Mouse (Mus musculus) intestine, embryonic 14.5 days (tissue): ENCODE measurements around the gene Kcnrg. TPM values are rescaled to one million over a fixed set of nuclear protein-coding genes. Genes with fewer than 3 reads are reported as not detected.
A peak's percentile ranks its signal among the peaks of the same experiment; 100 is the strongest.
"Not testable (repeated sequence)": the region's sequence is repeated elsewhere in the genome, so short reads cannot be mapped to it uniquely, and the experiment has no call there.

Source experiments
- ATAC-seq: fragments of 200-750 bp; cut with Nextera tagmentation; replicated peaks from 2 replicates; pipeline ENCODE4 v1.8.0; 2017; ENCODE audit warnings: low read depth, moderate number of reproducible peaks, moderate TSS enrichment, moderate library complexity; ENCODE audit not compliant: low FRiP score, low TSS enrichment
- DNase-seq: peaks from one replicate; pipeline ENCODE4 v3.0.0-alpha.2; 2018; ENCODE audit warnings: low spot score
- H3K27ac ChIP-seq: fragments of 300-500 bp; sonication (generic); 2 replicates; pipeline ENCODE4 v1.5.1; 2014; ENCODE audit warnings: low read depth, mild to moderate bottlenecking, control low read depth
- H3K27me3 ChIP-seq: fragments of 300-500 bp; sonication (generic); replicated peaks from 2 replicates; pipeline ENCODE4 v1.6.1; 2014; ENCODE audit warnings: low read length, control low read depth; ENCODE audit not compliant: control insufficient read depth, insufficient read depth
- H3K36me3 ChIP-seq: fragments of 300-500 bp; sonication (generic); 2 replicates; pipeline ENCODE4 v1.6.1; 2014; ENCODE audit warnings: low read length, control low read depth; ENCODE audit not compliant: control insufficient read depth, insufficient read depth
- H3K4me1 ChIP-seq: fragments of 300-500 bp; sonication (generic); replicated peaks from 2 replicates; pipeline ENCODE4 v1.6.1; 2014; ENCODE audit warnings: low read length, control low read depth, mixed read lengths; ENCODE audit not compliant: control insufficient read depth, insufficient read depth
- H3K4me2 ChIP-seq: fragments of 300-500 bp; sonication (generic); 2 replicates; pipeline ENCODE4 v1.6.1; 2014; ENCODE audit warnings: low read length
- H3K4me3 ChIP-seq: fragments of 300-500 bp; sonication (generic); 2 replicates; pipeline ENCODE4 v1.5.1; 2014; ENCODE audit warnings: low read depth, low read length, control low read depth, mixed read lengths
- H3K9ac ChIP-seq: fragments of 300-500 bp; sonication (generic); 2 replicates; pipeline ENCODE4 v1.6.1; 2014; ENCODE audit warnings: mild to moderate bottlenecking, low read length
- H3K9me3 ChIP-seq: fragments of 300-500 bp; sonication (generic); 2 replicates; pipeline ENCODE4 v1.6.1; 2016; ENCODE audit warnings: low read length, control low read depth; ENCODE audit not compliant: control insufficient read depth
- WGBS: fragments of 180-500 bp; shearing (Covaris S2); extraction: QIAGEN DNeasy Blood & Tissue Kit; methylation state at CpG from one replicate; pipeline ENCODE4 v1.1.7; 2014; 5-methylcytosine and 5-hydroxymethylcytosine counted together
- polyA plus RNA-seq: library from polyadenylated mRNA; unstranded; fragments of >200 nt; fragmentation: Nextera tagmentation; extraction: Ambion mirVana; gene quantifications from 2 replicates; pipeline ENCODE4 v1.2.1, GENCODE M21; 2014

Kcnrg gene
- polyA plus RNA-seq, 1 experiment from 2014 or later, result 0.32 TPM

GRCm38 (mm10) chr14:61589288-61590065 is 17.8 kb upstream of the Kcnrg start:
- Histone ChIP-seq H3K9me3 (no peaks in the 10 kb centered on the region), H3K27me3 (no peaks in the 10 kb centered on the region), H3K36me3 (no peaks in the 10 kb centered on the region), H3K4me3 (no peak overlapping the region), H3K27ac (no peak overlapping the region), H3K4me1 (no peaks in the 10 kb centered on the region), H3K9ac (no peak overlapping the region), H3K4me2 (no peak overlapping the region)
- DNase-seq (no peak), ATAC-seq (no peak)
- 80% methylated on average over 4 of the region's 4 CpGs for WGBS

GRCm38 (mm10) chr14:61596719-61597426 is 10.4 kb upstream of the Kcnrg start:
- DNase-seq (no peak), ATAC-seq (no peak)
- H3K4me1 ChIP-seq, result peaks cover 8% of the 10 kb centered on the region; the same call in 1 of the 2 replicates
- H3K36me3 ChIP-seq, result no peaks in the 10 kb centered on the region
- H3K9ac ChIP-seq, result no peak overlapping the region
- H3K9me3 ChIP-seq, result no peaks in the 10 kb centered on the region
- H3K27ac ChIP-seq, result no peak overlapping the region
- no peak overlapping the region for H3K4me2 ChIP-seq
- WGBS, result 89% methylated on average over 9 of the region's 9 CpGs
- H3K27me3 ChIP-seq, result no peaks in the 10 kb centered on the region
- H3K4me3 ChIP-seq, result no peak overlapping the region

- no peak for DNase-seq
- Histone ChIP-seq H3K27me3 (no peaks in the 10 kb centered on the region), H3K4me3 (peak within 1 kb of the TSS; percentile 72), H3K9me3 (no peaks in the 10 kb centered on the region), H3K27ac (no peak within 1 kb of the TSS), H3K9ac (no peak within 1 kb of the TSS), H3K4me1 (peaks cover 8% of the 10 kb centered on the region; the same call in 1 of the 2 replicates), H3K36me3 (peaks cover under 1% of the 10 kb centered on the region; the same call in 1 of the 2 replicates), H3K4me2 (peak within 1 kb of the TSS; percentile 56)
- 48% methylated on average over 5 of the region's 5 CpGs for WGBS
- ATAC-seq, result no peak
These were observed 9.3 kb upstream of the Kcnrg start, which contains the start of gene Trim13 for GRCm38 (mm10) chr14:61597968-61598367. Trim13 (plus strand) TSS chr14:61598247.

- peak; percentile 89 for ATAC-seq
- Histone ChIP-seq H3K27ac (peak overlapping the region; percentile 54; the same call in 1 of the 2 replicates), H3K4me3 (peak overlapping the region; percentile 72), H3K4me1 (peaks cover 8% of the 10 kb centered on the region; the same call in 1 of the 2 replicates), H3K9ac (peak overlapping the region; percentile 75), H3K36me3 (peaks cover 4% of the 10 kb centered on the region; the same call in 1 of the 2 replicates), H3K9me3 (no peaks in the 10 kb centered on the region), H3K27me3 (no peaks in the 10 kb centered on the region), H3K4me2 (peak overlapping the region; percentile 56)
- DNase-seq, result peak; percentile 92
- WGBS, result 5% methylated on average over 44 of the region's 44 CpGs
These were observed 8.0 kb upstream of the Kcnrg start for GRCm38 (mm10) chr14:61599057-61599806.

GRCm38 (mm10) chr14:61601348-61601747 is 5.9 kb upstream of the Kcnrg start:
- H3K4me3 ChIP-seq, result no peak overlapping the region
- H3K27me3 ChIP-seq, result no peaks in the 10 kb centered on the region
- no peaks in the 10 kb centered on the region for H3K9me3 ChIP-seq
- no peak overlapping the region for H3K4me2 ChIP-seq
- H3K36me3 ChIP-seq, result peaks cover 12% of the 10 kb centered on the region
- H3K9ac ChIP-seq, result no peak overlapping the region
- ATAC-seq (no peak), DNase-seq (no peak)
- H3K27ac ChIP-seq, result no peak overlapping the region
- WGBS, result 65% methylated on average over 9 of the region's 9 CpGs
- peaks cover 8% of the 10 kb centered on the region; the same call in 1 of the 2 replicates for H3K4me1 ChIP-seq

GRCm38 (mm10) chr14:61603069-61603755 is 4.0 kb upstream of the Kcnrg start:
- H3K9ac ChIP-seq, result no peak overlapping the region
- no peak overlapping the region for H3K4me3 ChIP-seq
- no peak for ATAC-seq
- no peak overlapping the region for H3K27ac ChIP-seq
- no peak overlapping the region for H3K4me2 ChIP-seq
- H3K27me3 ChIP-seq, result no peaks in the 10 kb centered on the region
- peaks cover 12% of the 10 kb centered on the region for H3K36me3 ChIP-seq
- H3K9me3 ChIP-seq, result no peaks in the 10 kb centered on the region
- H3K4me1 ChIP-seq, result peaks cover 8% of the 10 kb centered on the region; the same call in 1 of the 2 replicates
- 81% methylated on average over 8 of the region's 8 CpGs for WGBS
- DNase-seq, result no peak

- Histone ChIP-seq H3K9ac (no peak overlapping the region), H3K4me1 (peaks cover 8% of the 10 kb centered on the region; the same call in 1 of the 2 replicates), H3K27me3 (no peaks in the 10 kb centered on the region), H3K36me3 (peaks cover 12% of the 10 kb centered on the region), H3K27ac (no peak overlapping the region), H3K4me2 (no peak overlapping the region), H3K4me3 (no peak overlapping the region), H3K9me3 (no peaks in the 10 kb centered on the region)
- 86% methylated on average over 3 of the region's 3 CpGs for WGBS
- ATAC-seq, result no peak
- DNase-seq, result no peak
These were observed 3.2 kb upstream of the Kcnrg start for GRCm38 (mm10) chr14:61604081-61604480.

GRCm38 (mm10) chr14:61606088-61606487 is 1.2 kb upstream of the Kcnrg start:
- H3K36me3 ChIP-seq, result peaks cover 12% of the 10 kb centered on the region
- H3K27me3 ChIP-seq, H3K4me3 ChIP-seq, H3K9ac ChIP-seq, ATAC-seq, H3K27ac ChIP-seq, H3K4me1 ChIP-seq, H3K4me2 ChIP-seq, H3K9me3 ChIP-seq, DNase-seq: not testable (repeated sequence)
- 86% methylated on average over 2 of the region's 2 CpGs for WGBS
